Mouse (Mus musculus): ENCODE results near the gene Sfxn3. TPM values are rescaled to one million over a fixed set of nuclear protein-coding genes. Genes with fewer than 3 reads are reported as not detected.

The Sfxn3 gene
- polyA plus RNA-seq, 1 experiment from 2014 or later, result 19.6 TPM

GRCm38 (mm10) chr19:45078971-45079764 lies 31.9 kb downstream of the Sfxn3 start:
- Histone ChIP-seq H3K27ac (replicated peaks) (peak overlapping the region; percentile 48; the same call in 1 of the 2 replicates), H3K9ac (peak overlapping the region; percentile 73), H3K4me2 (peak overlapping the region; percentile 80), H3K4me3 (peak overlapping the region; percentile 46), H3K9me3 (no peaks in the 10 kb centered on the region), H3K27me3 (replicated peaks) (peaks cover 82% of the 10 kb centered on the region), H3K36me3 (no peaks in the 10 kb centered on the region), H3K4me1 (peaks cover 69% of the 10 kb centered on the region)
- WGBS, result 14% methylated on average over 17 of the region's 17 CpGs
- ATAC-seq (ENCODE audit: extremely low read depth, insufficient number of reproducible peaks, low FRiP score, low TSS enrichment), result no peak

GRCm38 (mm10) chr19:45079769-45080515 lies 32.6 kb downstream of the Sfxn3 start:
- peak overlapping the region; percentile 73 for H3K9ac ChIP-seq
- H3K27me3 ChIP-seq (replicated peaks), result peaks cover 90% of the 10 kb centered on the region
- no peaks in the 10 kb centered on the region for H3K36me3 ChIP-seq
- 1% methylated on average over 45 of the region's 45 CpGs for WGBS
- H3K4me3 ChIP-seq, result peak overlapping the region; percentile 46
- peak overlapping the region; percentile 48 for H3K27ac ChIP-seq (replicated peaks)
- H3K4me2 ChIP-seq, result peak overlapping the region; percentile 80
- no peaks in the 10 kb centered on the region for H3K9me3 ChIP-seq
- ATAC-seq (ENCODE audit: extremely low read depth, insufficient number of reproducible peaks, low FRiP score, low TSS enrichment), result peak; percentile 18; the same call in 1 of the 2 replicates
- H3K4me1 ChIP-seq, result peaks cover 72% of the 10 kb centered on the region

GRCm38 (mm10) chr19:45080711-45081110 lies 33.4 kb downstream of the Sfxn3 start:
- no peak for ATAC-seq (ENCODE audit: extremely low read depth, insufficient number of reproducible peaks, low FRiP score, low TSS enrichment)
- WGBS, result 1% methylated on average over 17 of the region's 17 CpGs
- H3K4me3 ChIP-seq, result peak overlapping the region; percentile 46

GRCm38 (mm10) chr19:45081279-45081678 lies 34.0 kb downstream of the Sfxn3 start:
- no peak overlapping the region; the same call in 1 of the 2 replicates for H3K9ac ChIP-seq
- H3K4me2 ChIP-seq, result peak overlapping the region; percentile 80
- H3K27ac ChIP-seq (replicated peaks), result no peak overlapping the region
- 3% methylated on average over 5 of the region's 5 CpGs for WGBS
- H3K9me3 ChIP-seq, result no peaks in the 10 kb centered on the region
- no peaks in the 10 kb centered on the region for H3K36me3 ChIP-seq
- H3K27me3 ChIP-seq (replicated peaks), result peaks cover 97% of the 10 kb centered on the region
- peaks cover 61% of the 10 kb centered on the region for H3K4me1 ChIP-seq
- H3K4me3 ChIP-seq, result peak overlapping the region; percentile 46
- no peak for ATAC-seq (ENCODE audit: extremely low read depth, insufficient number of reproducible peaks, low FRiP score, low TSS enrichment)

More at GRCm38 (mm10) chr19:45080711-45081110, 33.4 kb downstream of the Sfxn3 start:
- H3K9me3 ChIP-seq, result no peaks in the 10 kb centered on the region
- H3K4me2 ChIP-seq, result peak overlapping the region; percentile 80
- H3K27ac ChIP-seq (replicated peaks), result no peak overlapping the region
- H3K27me3 ChIP-seq (replicated peaks), result peaks cover 97% of the 10 kb centered on the region
- H3K4me1 ChIP-seq, result peaks cover 67% of the 10 kb centered on the region
- H3K36me3 ChIP-seq, result no peaks in the 10 kb centered on the region
- peak overlapping the region; percentile 73 for H3K9ac ChIP-seq

GRCm38 (mm10) chr19:45081841-45082550 lies 34.7 kb downstream of the Sfxn3 start:
- no peak overlapping the region for H3K27ac ChIP-seq (replicated peaks)
- ATAC-seq (ENCODE audit: extremely low read depth, insufficient number of reproducible peaks, low FRiP score, low TSS enrichment), result no peak
- H3K27me3 ChIP-seq (replicated peaks), result peaks cover 97% of the 10 kb centered on the region
- H3K36me3 ChIP-seq, result no peaks in the 10 kb centered on the region
- H3K4me2 ChIP-seq, result no peak overlapping the region
- no peak overlapping the region for H3K4me3 ChIP-seq
- H3K4me1 ChIP-seq, result peaks cover 54% of the 10 kb centered on the region
- WGBS, result 23% methylated on average over 11 of the region's 11 CpGs
- no peaks in the 10 kb centered on the region for H3K9me3 ChIP-seq
- H3K9ac ChIP-seq, result no peak overlapping the region

GRCm38 (mm10) chr19:45097868-45098267 lies 50.6 kb downstream of the Sfxn3 start:
- Histone ChIP-seq H3K9me3 (no peaks in the 10 kb centered on the region), H3K4me3 (no peak overlapping the region), H3K9ac (no peak overlapping the region), H3K4me1 (no peaks in the 10 kb centered on the region), H3K27ac (replicated peaks) (no peak overlapping the region), H3K4me2 (no peak overlapping the region), H3K27me3 (replicated peaks) (peaks cover 34% of the 10 kb centered on the region), H3K36me3 (no peaks in the 10 kb centered on the region)
- WGBS, result 16% methylated on average over 11 of the region's 11 CpGs
- no peak for ATAC-seq (ENCODE audit: extremely low read depth, insufficient number of reproducible peaks, low FRiP score, low TSS enrichment)

- H3K27ac ChIP-seq (replicated peaks), result no peak overlapping the region
- WGBS, result 66% methylated on average over 8 of the region's 8 CpGs
Observed at GRCm38 (mm10) chr19:45100486-45101270, 53.4 kb downstream of the Sfxn3 start.

GRCm38 (mm10) chr19:45105591-45105990 lies 58.3 kb downstream of the Sfxn3 start:
- Histone ChIP-seq H3K9ac (no peak overlapping the region), H3K4me1 (no peaks in the 10 kb centered on the region), H3K27ac (replicated peaks) (no peak overlapping the region), H3K4me3 (no peak overlapping the region), H3K9me3 (no peaks in the 10 kb centered on the region), H3K27me3 (replicated peaks) (peaks cover 54% of the 10 kb centered on the region), H3K36me3 (no peaks in the 10 kb centered on the region), H3K4me2 (no peak overlapping the region)
- no peak for ATAC-seq (ENCODE audit: extremely low read depth, insufficient number of reproducible peaks, low FRiP score, low TSS enrichment)
- WGBS, result 12% methylated on average over 1 of the region's 1 CpGs

More at GRCm38 (mm10) chr19:45100486-45101270, 53.4 kb downstream of the Sfxn3 start:
- Histone ChIP-seq H3K4me3 (no peak overlapping the region), H3K27me3 (replicated peaks) (peaks cover 62% of the 10 kb centered on the region), H3K4me2 (no peak overlapping the region), H3K9ac (no peak overlapping the region), H3K9me3 (no peaks in the 10 kb centered on the region), H3K4me1 (no peaks in the 10 kb centered on the region), H3K36me3 (no peaks in the 10 kb centered on the region)
- ATAC-seq (ENCODE audit: extremely low read depth, insufficient number of reproducible peaks, low FRiP score, low TSS enrichment), result no peak

Measured in heart, embryonic 13.5 days (tissue).